Mouse (Mus musculus): ENCODE results near the gene Dclre1b. TPM values are rescaled to one million over a fixed set of nuclear protein-coding genes. Genes with fewer than 3 reads are reported as not detected.
A peak's percentile ranks its signal among the peaks of the same experiment; 100 is the strongest.
"Not testable (repeated sequence)": the region's sequence is repeated elsewhere in the genome, so short reads cannot be mapped to it uniquely, and the experiment has no call there.

Dclre1b gene
- polyA plus RNA-seq, 1 experiment from 2014 or later: 28.3 TPM

DNA sequence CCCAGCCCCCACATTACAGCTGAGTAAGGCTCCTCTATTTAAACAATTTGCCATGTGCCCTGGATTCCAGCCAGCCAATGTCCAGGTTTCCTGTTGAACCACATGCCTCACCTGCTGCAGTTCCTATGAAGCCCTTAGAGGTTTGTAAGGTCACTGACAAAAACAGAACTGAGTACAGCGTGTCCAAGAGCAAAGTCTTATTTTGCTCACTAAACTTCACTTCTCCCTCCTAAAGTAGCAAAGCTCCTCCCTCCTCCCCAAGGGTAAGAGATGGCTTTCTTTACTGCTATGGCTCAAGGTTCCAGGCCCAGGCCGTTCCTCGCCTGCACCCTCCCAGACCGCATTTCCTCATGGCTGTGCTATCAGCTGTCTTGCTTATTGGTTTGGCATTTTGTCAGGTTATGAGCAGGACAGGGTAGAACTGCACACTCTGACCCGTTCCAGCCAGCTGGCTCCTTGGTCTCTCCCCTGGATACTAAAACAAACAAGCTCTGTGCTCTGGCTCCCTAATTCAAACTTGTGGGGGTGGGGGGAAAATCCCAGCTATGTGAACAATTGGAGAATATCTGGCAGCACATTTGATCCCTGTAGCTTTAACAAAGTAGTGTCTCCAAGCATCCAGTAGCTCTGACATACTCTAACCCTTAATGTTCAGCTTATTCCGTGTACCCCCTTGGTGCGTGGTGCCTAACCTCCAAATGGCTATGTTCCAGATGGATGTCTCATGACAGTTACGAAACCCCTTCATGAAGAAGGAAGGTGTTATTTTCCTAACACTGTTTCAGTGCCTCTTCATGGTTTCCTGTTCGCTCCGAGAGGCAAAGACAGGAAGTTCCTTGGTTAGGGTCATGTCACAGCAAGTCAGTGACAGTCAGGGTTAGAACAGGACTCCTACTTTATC is 7.4 kb downstream of the Dclre1b start:
- Histone ChIP-seq H3K4me3 (replicated peaks) (no peak overlapping the region), H3K4me1 (peaks cover 6% of the 10 kb centered on the region; the same call in 1 of the 2 replicates), H3K9ac (no peak overlapping the region), H3K36me3 (peaks cover 50% of the 10 kb centered on the region), H3K27ac (peak overlapping the region; percentile 82), H3K27me3 (no peaks in the 10 kb centered on the region), H3K9me3 (replicated peaks) (no peaks in the 10 kb centered on the region), H3K4me2 (no peak overlapping the region)
- ATAC-seq (replicated peaks; ENCODE audit: low FRiP score): peak; percentile 79
- WGBS: 59% methylated on average over 10 of the region's 10 CpGs

DNA sequence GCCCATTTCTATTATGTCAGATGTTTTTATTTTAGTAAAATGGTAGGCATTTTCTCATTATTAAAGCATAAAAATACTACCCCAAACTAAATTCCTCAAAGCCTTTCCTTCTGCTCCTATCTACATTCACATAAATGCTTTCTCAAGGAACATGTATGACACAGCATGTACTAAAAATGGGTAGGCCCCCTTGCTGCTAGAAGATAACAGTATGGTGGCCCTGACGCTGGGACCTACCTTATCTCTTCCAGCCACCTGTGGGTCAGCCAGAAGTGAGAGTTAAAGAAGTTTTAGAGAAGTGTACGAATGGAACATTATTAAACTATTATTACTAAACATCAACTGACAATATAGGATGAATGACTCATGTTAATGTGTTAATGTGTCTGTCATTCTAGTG is 9.7 kb downstream of the Dclre1b start:
- 79% methylated on average over 2 of the region's 2 CpGs for WGBS
- peak; percentile 79; the same call in 1 of the 2 replicates for ATAC-seq (replicated peaks; ENCODE audit: low FRiP score)

GRCm38 (mm10) chr3:103796389-103796788 is 12.9 kb downstream of the Dclre1b start:
- no peak for ATAC-seq (replicated peaks; ENCODE audit: low FRiP score)
- Histone ChIP-seq H3K4me1 (peaks cover 4% of the 10 kb centered on the region; the same call in 1 of the 2 replicates), H3K4me2 (no peak overlapping the region), H3K9me3 (replicated peaks) (no peaks in the 10 kb centered on the region), H3K27me3 (peaks cover 19% of the 10 kb centered on the region; the same call in 1 of the 2 replicates), H3K4me3 (replicated peaks) (no peak overlapping the region), H3K27ac (no peak overlapping the region), H3K9ac (no peak overlapping the region), H3K36me3 (peaks cover 2% of the 10 kb centered on the region; the same call in 1 of the 2 replicates)
- WGBS: 60% methylated on average over 2 of the region's 2 CpGs

More for the DNA sequence above, 9.7 kb downstream of the Dclre1b start:
- H3K4me2 ChIP-seq: no peak overlapping the region
- H3K9ac ChIP-seq: no peak overlapping the region
- H3K4me1 ChIP-seq: peaks cover 6% of the 10 kb centered on the region; the same call in 1 of the 2 replicates
- H3K36me3 ChIP-seq: peaks cover 29% of the 10 kb centered on the region
- H3K4me3 ChIP-seq (replicated peaks): no peak overlapping the region
- H3K27me3 ChIP-seq: 0 out of 2 replicates have a peak, but pooled peaks cover 11% of the 10 kb centered on the region
- no peaks in the 10 kb centered on the region for H3K9me3 ChIP-seq (replicated peaks)
- H3K27ac ChIP-seq: no peak overlapping the region

GRCm38 (mm10) chr3:103792566-103792965 is 16.7 kb downstream of the Dclre1b start:
- ATAC-seq (replicated peaks; ENCODE audit: low FRiP score): no peak

GRCm38 (mm10) chr3:103792111-103792406 is 17.2 kb downstream of the Dclre1b start:
- Histone ChIP-seq H3K4me1 (peaks cover 26% of the 10 kb centered on the region), H3K4me3 (replicated peaks) (peak overlapping the region; percentile 96; the same call in 1 of the 2 replicates), H3K27me3 (peaks cover 19% of the 10 kb centered on the region; the same call in 1 of the 2 replicates), H3K4me2 (peak overlapping the region; percentile 75)
- not testable (repeated sequence) for H3K9ac ChIP-seq; ATAC-seq (replicated peaks; ENCODE audit: low FRiP score); H3K36me3 ChIP-seq; H3K9me3 ChIP-seq (replicated peaks); H3K27ac ChIP-seq
- WGBS: 83% methylated on average over 5 of the region's 5 CpGs

More at GRCm38 (mm10) chr3:103792566-103792965, 16.7 kb downstream of the Dclre1b start:
- H3K4me3 ChIP-seq (replicated peaks): no peak overlapping the region
- H3K36me3 ChIP-seq: no peaks in the 10 kb centered on the region
- no peak overlapping the region for H3K4me2 ChIP-seq
- no peak overlapping the region for H3K9ac ChIP-seq
- H3K27me3 ChIP-seq: peaks cover 19% of the 10 kb centered on the region; the same call in 1 of the 2 replicates
- no peaks in the 10 kb centered on the region for H3K9me3 ChIP-seq (replicated peaks)
- no peak overlapping the region for H3K27ac ChIP-seq
- WGBS: 71% methylated on average over 1 of the region's 1 CpGs
- peaks cover 23% of the 10 kb centered on the region for H3K4me1 ChIP-seq

GRCm38 (mm10) chr3:103791230-103792110 is 17.8 kb downstream of the Dclre1b start, which contains the start of gene Hipk1:
Gene Hipk1 (minus strand): TSS chr3:103791563.
- Histone ChIP-seq H3K4me3 (replicated peaks) (peak within 1 kb of the TSS; percentile 96), H3K4me2 (peak within 1 kb of the TSS; percentile 75)

DNA sequence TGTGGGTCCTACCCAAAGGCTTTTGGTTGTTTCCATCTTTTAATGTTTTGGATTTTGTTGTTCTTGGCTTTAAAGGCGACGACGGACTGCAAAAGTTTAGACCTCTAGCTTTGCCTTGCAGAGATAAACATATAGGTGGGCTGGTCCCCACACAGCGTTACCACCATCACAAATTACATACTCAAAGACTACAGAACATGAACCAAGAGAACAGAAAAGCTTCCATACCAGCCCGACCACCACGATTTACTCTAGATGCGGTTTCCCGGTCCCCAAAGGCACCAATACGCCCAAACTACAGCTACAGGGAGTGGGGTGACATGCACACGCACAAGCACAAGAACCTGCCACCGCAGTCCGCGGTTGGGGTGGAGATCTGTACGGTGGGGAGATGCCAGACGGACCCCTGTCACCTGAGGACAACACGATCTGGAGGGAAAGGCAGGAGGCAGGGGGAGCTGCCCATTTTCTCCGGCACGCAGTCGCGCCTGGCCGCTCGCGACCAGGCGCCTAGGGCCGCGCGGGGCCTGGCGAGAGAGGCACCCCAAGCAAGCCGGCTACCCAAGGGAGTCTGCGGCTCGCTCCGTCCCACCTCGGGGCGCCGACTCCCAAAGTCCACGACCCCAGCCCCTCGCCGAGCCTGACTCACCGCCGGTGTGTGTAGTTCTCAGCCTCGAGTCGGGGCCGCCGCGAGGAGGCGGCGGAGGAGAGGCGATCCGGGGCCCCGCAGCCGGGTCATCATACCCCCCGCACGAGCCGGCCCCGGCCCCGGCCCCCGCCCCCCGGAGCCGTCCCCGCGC is 18.7 kb downstream of the Dclre1b start:
- Histone ChIP-seq H3K9me3 (replicated peaks) (no peaks in the 10 kb centered on the region), H3K27ac (peak overlapping the region; percentile 91), H3K4me2 (peak overlapping the region; percentile 75), H3K9ac (peak overlapping the region; percentile 94), H3K4me1 (peaks cover 29% of the 10 kb centered on the region), H3K4me3 (replicated peaks) (peak overlapping the region; percentile 96), H3K36me3 (no peaks in the 10 kb centered on the region), H3K27me3 (peaks cover 8% of the 10 kb centered on the region; the same call in 1 of the 2 replicates)
- under 1% methylated on average over 51 of the region's 61 CpGs for WGBS
- ATAC-seq (replicated peaks; ENCODE audit: low FRiP score): peak; percentile 84

More at GRCm38 (mm10) chr3:103791230-103792110, 17.8 kb downstream of the Dclre1b start, which contains the start of gene Hipk1:
- ATAC-seq (replicated peaks; ENCODE audit: low FRiP score): peak; percentile 97
- peaks cover 15% of the 10 kb centered on the region; the same call in 1 of the 2 replicates for H3K27me3 ChIP-seq
- peak within 1 kb of the TSS; percentile 91 for H3K27ac ChIP-seq
- H3K4me1 ChIP-seq: peaks cover 28% of the 10 kb centered on the region
- H3K9ac ChIP-seq: peak within 1 kb of the TSS; percentile 94
- H3K36me3 ChIP-seq: no peaks in the 10 kb centered on the region
- H3K9me3 ChIP-seq (replicated peaks): no peaks in the 10 kb centered on the region
- WGBS: 9% methylated on average over 49 of the region's 49 CpGs

DNA sequence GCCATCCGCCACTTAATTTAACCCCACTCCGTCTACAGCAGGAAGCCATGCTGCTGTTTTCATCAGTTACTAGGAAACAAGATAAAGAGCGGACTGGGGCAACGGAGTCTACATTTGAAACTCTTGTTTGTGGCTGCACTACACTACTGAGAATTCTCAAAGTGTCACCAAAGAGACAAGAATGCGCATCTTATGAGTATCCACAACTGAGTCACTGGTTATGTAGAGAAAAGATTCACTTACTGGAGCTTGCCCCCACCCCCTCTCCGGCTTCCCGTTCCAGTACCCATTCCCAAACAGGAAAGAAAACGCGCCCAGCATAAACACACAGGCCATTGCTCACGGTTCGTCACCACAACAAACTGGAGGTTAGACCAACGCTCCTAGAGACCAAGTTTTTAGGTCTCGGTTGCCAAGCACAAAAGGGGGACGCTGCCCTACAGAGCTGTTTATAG is 19.3 kb downstream of the Dclre1b start:
- WGBS: 2% methylated on average over 14 of the region's 14 CpGs
- H3K36me3 ChIP-seq: no peaks in the 10 kb centered on the region
- peak overlapping the region; percentile 94 for H3K9ac ChIP-seq
- peak overlapping the region; percentile 96 for H3K4me3 ChIP-seq (replicated peaks)
- H3K4me2 ChIP-seq: peak overlapping the region; percentile 75
- H3K27me3 ChIP-seq: peaks cover 8% of the 10 kb centered on the region; the same call in 1 of the 2 replicates
- ATAC-seq (replicated peaks; ENCODE audit: low FRiP score): no peak
- H3K4me1 ChIP-seq: peaks cover 33% of the 10 kb centered on the region
- H3K9me3 ChIP-seq (replicated peaks): no peaks in the 10 kb centered on the region
- H3K27ac ChIP-seq: peak overlapping the region; percentile 91

- whole genome bisulfite sequencing: 78% methylated on average over 7 of the region's 7 CpGs
- Histone ChIP-seq H3K9ac (no peak overlapping the region), H3K9me3 (replicated peaks) (no peaks in the 10 kb centered on the region), H3K36me3 (no peaks in the 10 kb centered on the region), H3K4me3 (replicated peaks) (peak overlapping the region; percentile 96), H3K4me2 (peak overlapping the region; percentile 75), H3K4me1 (peaks cover 36% of the 10 kb centered on the region), H3K27ac (no peak overlapping the region), H3K27me3 (peaks cover 8% of the 10 kb centered on the region; the same call in 1 of the 2 replicates)
- no peak for ATAC-seq (replicated peaks; ENCODE audit: low FRiP score)
These were observed 20.1 kb downstream of the Dclre1b start for GRCm38 (mm10) chr3:103789096-103789495.

DNA sequence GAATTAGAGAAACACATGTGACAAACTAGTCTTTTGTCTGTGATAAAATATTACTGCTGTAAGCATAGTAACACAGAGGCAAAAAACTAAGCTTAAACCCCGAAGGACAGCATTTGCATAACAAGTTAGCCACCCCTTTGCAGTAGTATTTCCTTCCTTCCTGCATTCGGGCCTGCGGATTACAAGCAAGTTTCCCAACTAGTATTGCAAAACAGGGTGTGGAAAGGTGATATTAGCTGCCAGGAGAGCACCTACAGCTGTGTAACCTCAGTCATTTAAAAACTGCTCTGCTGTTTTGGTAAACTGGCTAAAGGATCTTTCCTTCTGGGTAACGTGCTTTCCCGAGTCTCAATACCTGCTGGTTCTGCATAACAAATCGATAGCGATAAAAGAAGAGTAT is 22.0 kb downstream of the Dclre1b start:
- 0 out of 2 replicates have a peak overlapping the region, but pooled peaks have one; percentile 20 for H3K27ac ChIP-seq
- 59% methylated on average over 7 of the region's 7 CpGs for WGBS
- H3K4me2 ChIP-seq: no peak overlapping the region

More for the DNA sequence above, 22.0 kb downstream of the Dclre1b start:
- ATAC-seq (replicated peaks; ENCODE audit: low FRiP score): no peak
- Histone ChIP-seq H3K9ac (no peak overlapping the region), H3K9me3 (replicated peaks) (no peaks in the 10 kb centered on the region), H3K27me3 (no peaks in the 10 kb centered on the region), H3K4me1 (peaks cover 38% of the 10 kb centered on the region), H3K4me3 (replicated peaks) (no peak overlapping the region), H3K36me3 (no peaks in the 10 kb centered on the region)

Data from kidney, embryonic 15.5 days (tissue).